ENCODE assay signal across 20 mouse cellular contexts in the genomic region with DNA sequence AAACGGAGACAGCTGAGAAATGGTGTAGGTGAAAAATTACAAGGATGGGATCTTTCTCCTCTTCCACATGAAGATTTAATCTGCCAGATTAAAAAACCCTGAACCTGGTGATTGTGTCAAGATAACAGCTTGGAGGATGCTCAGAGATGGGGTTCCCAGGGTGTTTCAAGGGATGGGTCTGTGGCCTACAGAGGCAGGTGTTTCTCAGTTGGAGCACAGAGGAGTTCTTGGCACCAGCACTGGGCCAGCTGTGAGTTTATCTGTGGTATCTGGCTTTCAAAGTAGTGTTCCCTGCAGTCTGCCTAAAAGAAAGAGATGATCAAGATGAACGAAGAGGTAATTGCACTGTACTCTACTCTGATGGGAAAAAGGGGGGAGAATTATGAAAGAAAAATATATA.
"Had no signal": no experiment of that assay in that cellular context is flagged by ENCODE, and none has a peak within 500 bp of the region (broad histone marks: within the 10 kb centered on the region; RNA-seq: fewer than 3 reads in every experiment).

No protein-coding gene starts in this region.

- H3K27me3 ChIP-seq: limb, embryonic 12.5 days; limb, embryonic 15.5 days; midbrain, embryonic 12.5 days had no signal

- H3K4me3 ChIP-seq: layer of hippocampus, adult 2 months; limb, embryonic 12.5 days; limb, embryonic 15.5 days; midbrain, embryonic 12.5 days; myocyte had no signal

- DNase-seq: kidney, adult 18-20 months; kidney, adult 9 months; kidney, postnatal 25 days; layer of hippocampus, adult 9-11 months; liver, postnatal 0 days; lung, embryonic 14.5 days; right cerebral cortex, postnatal 4 days had no signal

- H3K27ac ChIP-seq: kidney, postnatal 0 days; layer of hippocampus, adult 2 months; limb, embryonic 12.5 days; limb, embryonic 15.5 days; liver, embryonic 14.5 days; macrophage; midbrain, embryonic 12.5 days; stomach, postnatal 0 days had no signal

- H3K4me2 ChIP-seq: limb, embryonic 12.5 days; limb, embryonic 15.5 days; liver, embryonic 11.5 days; lung, embryonic 14.5 days; midbrain, embryonic 12.5 days had no signal

- ATAC-seq: intestine, embryonic 16.5 days; liver, postnatal 0 days; lung, postnatal 0 days; midbrain, embryonic 16.5 days had no signal

- H3K4me1 ChIP-seq: limb, embryonic 12.5 days; limb, embryonic 15.5 days; midbrain, embryonic 12.5 days had no signal

- H3K9ac ChIP-seq: limb, embryonic 12.5 days; limb, embryonic 15.5 days; liver, embryonic 14.5 days; liver, postnatal 0 days; lung, embryonic 14.5 days; midbrain, embryonic 12.5 days had no signal

- H3K9me3 ChIP-seq: limb, embryonic 12.5 days; limb, embryonic 15.5 days; midbrain, embryonic 12.5 days had no signal

- H3K36me3 ChIP-seq: limb, embryonic 12.5 days; limb, embryonic 15.5 days; midbrain, embryonic 12.5 days had no signal
